Mouse (Mus musculus) embryonic facial prominence, embryonic 13.5 days (tissue): ENCODE measurements around the gene Snapc3. TPM values are rescaled to one million over a fixed set of nuclear protein-coding genes. Genes with fewer than 3 reads are reported as not detected.
"Not testable (repeated sequence)": the region's sequence is repeated elsewhere in the genome, so short reads cannot be mapped to it uniquely, and the experiment has no call there.

Experiments used
- ATAC-seq: fragments of 200-750 bp; cut with Nextera tagmentation; 2 replicates; pipeline ENCODE4 v1.8.0; 2017; ENCODE audit warnings: low read depth; ENCODE audit not compliant: insufficient number of reproducible peaks, insufficient read depth, low FRiP score, low TSS enrichment
- H3K27ac ChIP-seq: fragments of 300-500 bp; sonication (generic); 2 replicates; pipeline ENCODE4 v1.5.1; 2015; ENCODE audit warnings: moderate library complexity, mild to moderate bottlenecking, inconsistent platforms
- H3K27me3 ChIP-seq: fragments of 300-500 bp; sonication (generic); 2 replicates; pipeline ENCODE4 v1.6.1; 2015; ENCODE audit warnings: mild to moderate bottlenecking, inconsistent platforms
- H3K36me3 ChIP-seq: fragments of 300-500 bp; sonication (generic); 2 replicates; pipeline ENCODE4 v1.6.1; 2015; ENCODE audit warnings: mild to moderate bottlenecking, inconsistent platforms
- H3K4me1 ChIP-seq: fragments of 300-500 bp; sonication (generic); 2 replicates; pipeline ENCODE4 v1.6.1; 2015; ENCODE audit warnings: inconsistent platforms
- H3K4me2 ChIP-seq: fragments of 300-500 bp; sonication (generic); 2 replicates; pipeline ENCODE4 v1.6.1; 2015; ENCODE audit warnings: moderate library complexity, mild to moderate bottlenecking, inconsistent platforms
- H3K4me3 ChIP-seq: fragments of 300-500 bp; sonication (generic); 2 replicates; pipeline ENCODE4 v1.5.1; 2015; ENCODE audit warnings: mild to moderate bottlenecking, inconsistent platforms
- H3K9ac ChIP-seq: fragments of 300-500 bp; sonication (generic); 2 replicates; pipeline ENCODE4 v1.6.1; 2015; ENCODE audit warnings: mild to moderate bottlenecking, inconsistent platforms
- H3K9me3 ChIP-seq: fragments of 300-500 bp; sonication (generic); 2 replicates; pipeline ENCODE4 v1.6.1; 2016; ENCODE audit warnings: inconsistent platforms
- WGBS: fragments of 180-500 bp; shearing (Covaris S2); methylation state at CpG from one replicate; pipeline ENCODE4 v1.1.7; 2015; ENCODE audit warnings: mixed read lengths; 5-methylcytosine and 5-hydroxymethylcytosine counted together
- polyA plus RNA-seq: library from polyadenylated mRNA; unstranded; fragments of >200 nt; fragmentation: Nextera tagmentation; extraction: Ambion mirVana; gene quantifications from 2 replicates; pipeline ENCODE4 v1.2.1, GENCODE M21; 2015

The Snapc3 gene
- polyA plus RNA-seq, 1 experiment from 2014 or later, result 53.7 TPM

DNA sequence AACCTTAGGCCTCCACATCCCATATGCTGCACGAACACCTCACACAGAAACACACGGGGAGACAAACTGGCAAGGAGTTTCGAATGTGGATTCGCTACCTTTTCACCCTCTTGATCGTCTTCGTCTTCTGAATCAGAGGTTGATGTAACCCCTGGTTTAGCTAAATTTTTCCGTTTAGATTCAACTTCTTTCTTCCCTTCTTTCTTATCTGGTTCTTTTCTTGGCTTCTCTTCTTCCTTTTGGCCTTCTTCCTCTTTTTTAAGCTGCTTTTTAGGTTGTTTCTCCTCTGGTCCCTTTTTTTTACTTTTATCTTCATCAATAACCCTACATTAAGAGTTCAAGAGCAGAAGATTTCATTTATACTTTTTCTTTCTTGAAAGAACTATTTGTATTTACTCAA lies 47.3 kb downstream of the Snapc3 start:
- Histone ChIP-seq H3K27me3 (no peaks in the 10 kb centered on the region), H3K9ac (no peak overlapping the region), H3K36me3 (peaks cover 69% of the 10 kb centered on the region), H3K4me2 (no peak overlapping the region), H3K4me3 (no peak overlapping the region), H3K27ac (no peak overlapping the region), H3K4me1 (no peaks in the 10 kb centered on the region), H3K9me3 (no peaks in the 10 kb centered on the region)
- ATAC-seq, result no peak
- 93% methylated on average over 7 of the region's 7 CpGs for WGBS

DNA sequence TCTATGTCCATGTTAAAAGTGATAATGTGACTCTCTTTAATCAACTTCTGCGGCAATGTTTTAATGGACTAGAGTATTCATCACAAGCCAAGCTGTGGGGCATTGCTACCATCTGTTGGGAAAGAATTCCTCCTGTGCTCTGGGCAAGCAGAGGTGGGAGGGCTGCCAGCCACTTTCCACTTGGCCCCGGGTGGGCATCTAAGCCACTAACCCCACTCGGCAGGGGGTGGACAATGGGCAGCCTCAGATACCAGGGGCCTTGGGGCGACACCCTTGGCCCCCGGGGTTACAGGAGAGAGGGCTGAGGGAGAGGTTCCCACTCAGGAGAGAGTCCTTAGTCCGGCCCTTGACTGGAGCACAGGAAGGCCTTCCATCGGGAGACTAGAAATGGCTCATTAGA lies 50.1 kb downstream of the Snapc3 start:
- H3K27ac ChIP-seq, result no peak overlapping the region
- ATAC-seq, result no peak
- H3K9me3 ChIP-seq, result no peaks in the 10 kb centered on the region
- no peak overlapping the region for H3K4me2 ChIP-seq
- H3K27me3 ChIP-seq, result no peaks in the 10 kb centered on the region
- H3K9ac ChIP-seq, result no peak overlapping the region
- H3K4me3 ChIP-seq, result no peak overlapping the region
- H3K36me3 ChIP-seq, result peaks cover 80% of the 10 kb centered on the region
- 84% methylated on average over 7 of the region's 7 CpGs for WGBS
- no peaks in the 10 kb centered on the region for H3K4me1 ChIP-seq

DNA sequence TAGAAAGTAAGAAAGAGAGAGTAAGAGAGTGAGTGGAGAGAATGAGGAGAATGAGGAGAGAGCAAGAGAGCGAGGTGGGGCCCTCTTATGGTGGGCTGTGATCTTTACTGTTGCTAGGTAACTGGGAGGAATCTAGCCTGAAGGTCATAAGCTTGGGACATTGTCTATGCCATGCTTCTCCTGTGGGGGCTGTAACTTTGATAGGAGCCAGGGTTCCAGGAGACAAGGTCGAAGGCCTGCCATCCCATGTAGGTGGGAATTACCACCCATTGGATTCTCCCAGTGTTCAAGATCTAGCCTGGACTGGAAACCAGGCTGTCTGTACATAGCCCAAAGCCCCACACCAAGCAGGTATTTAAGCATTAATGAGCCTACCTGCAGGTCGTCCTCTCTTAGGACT lies 50.7 kb downstream of the Snapc3 start:
- Histone ChIP-seq H3K9me3 (no peaks in the 10 kb centered on the region), H3K36me3 (peaks cover 79% of the 10 kb centered on the region), H3K4me3 (no peak overlapping the region), H3K4me1 (no peaks in the 10 kb centered on the region), H3K4me2 (no peak overlapping the region), H3K27ac (no peak overlapping the region), H3K27me3 (no peaks in the 10 kb centered on the region), H3K9ac (no peak overlapping the region)
- 86% methylated on average over 3 of the region's 3 CpGs for whole genome bisulfite sequencing
- no peak for ATAC-seq

DNA sequence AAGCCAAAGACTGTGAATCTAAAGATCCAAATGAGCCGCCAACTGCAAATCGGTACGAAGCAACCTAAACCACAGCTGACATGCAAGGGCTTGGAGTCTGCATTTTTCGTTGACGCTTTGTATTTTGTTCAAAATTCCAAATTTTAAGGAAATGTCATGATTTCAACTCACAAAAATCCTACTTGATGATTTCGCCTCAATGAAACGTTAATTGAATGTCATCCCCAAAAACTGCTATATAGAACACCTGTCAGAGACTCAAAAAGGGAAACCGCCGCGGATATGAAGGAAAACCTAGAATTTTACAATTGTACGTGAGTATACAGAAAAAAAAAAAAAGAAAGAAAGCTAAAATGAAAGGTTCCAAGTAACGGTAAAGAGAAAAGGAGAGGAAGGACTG lies 67.7 kb downstream of the Snapc3 start:
- H3K27ac ChIP-seq, result peak overlapping the region; percentile 98; the same call in 1 of the 2 replicates
- no peak for ATAC-seq
- peak overlapping the region; percentile 93 for H3K4me3 ChIP-seq
- peak overlapping the region; percentile 93 for H3K9ac ChIP-seq
- peak overlapping the region; percentile 74 for H3K4me2 ChIP-seq
- H3K4me1 ChIP-seq, result peaks cover 21% of the 10 kb centered on the region
- H3K27me3 ChIP-seq, result no peaks in the 10 kb centered on the region
- peaks cover 31% of the 10 kb centered on the region for H3K36me3 ChIP-seq
- WGBS, result 21% methylated on average over 12 of the region's 12 CpGs
- H3K9me3 ChIP-seq, result no peaks in the 10 kb centered on the region

DNA sequence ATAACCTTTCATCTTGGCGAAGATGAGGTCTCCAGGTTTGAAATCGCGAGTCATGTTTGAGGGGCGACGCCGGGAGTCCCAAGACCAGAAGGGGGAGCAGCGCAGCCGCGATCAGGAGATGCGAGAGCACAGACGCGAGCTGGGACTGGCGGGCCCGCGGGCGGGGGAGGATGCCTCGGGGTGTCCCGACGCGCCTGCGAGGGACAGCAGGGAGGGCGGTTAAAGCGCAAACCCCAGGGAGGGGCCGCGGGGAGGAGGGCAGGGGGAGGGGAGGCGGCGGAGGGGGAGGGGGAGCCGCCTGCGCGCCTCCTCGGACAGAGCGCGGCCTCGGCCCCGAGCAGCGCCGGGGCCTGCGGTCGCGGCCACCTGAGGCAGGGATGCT lies 68.2 kb downstream of the Snapc3 start:
- peak overlapping the region; percentile 74 for H3K4me2 ChIP-seq
- ATAC-seq, result peak; percentile 54
- peak overlapping the region; percentile 93 for H3K4me3 ChIP-seq
- no peaks in the 10 kb centered on the region for H3K27me3 ChIP-seq
- peak overlapping the region; percentile 93 for H3K9ac ChIP-seq
- peaks cover 21% of the 10 kb centered on the region for H3K4me1 ChIP-seq
- H3K36me3 ChIP-seq, result peaks cover 29% of the 10 kb centered on the region
- H3K27ac ChIP-seq, result peak overlapping the region; percentile 98
- no peaks in the 10 kb centered on the region for H3K9me3 ChIP-seq
- under 1% methylated on average over 30 of the region's 40 CpGs for WGBS

DNA sequence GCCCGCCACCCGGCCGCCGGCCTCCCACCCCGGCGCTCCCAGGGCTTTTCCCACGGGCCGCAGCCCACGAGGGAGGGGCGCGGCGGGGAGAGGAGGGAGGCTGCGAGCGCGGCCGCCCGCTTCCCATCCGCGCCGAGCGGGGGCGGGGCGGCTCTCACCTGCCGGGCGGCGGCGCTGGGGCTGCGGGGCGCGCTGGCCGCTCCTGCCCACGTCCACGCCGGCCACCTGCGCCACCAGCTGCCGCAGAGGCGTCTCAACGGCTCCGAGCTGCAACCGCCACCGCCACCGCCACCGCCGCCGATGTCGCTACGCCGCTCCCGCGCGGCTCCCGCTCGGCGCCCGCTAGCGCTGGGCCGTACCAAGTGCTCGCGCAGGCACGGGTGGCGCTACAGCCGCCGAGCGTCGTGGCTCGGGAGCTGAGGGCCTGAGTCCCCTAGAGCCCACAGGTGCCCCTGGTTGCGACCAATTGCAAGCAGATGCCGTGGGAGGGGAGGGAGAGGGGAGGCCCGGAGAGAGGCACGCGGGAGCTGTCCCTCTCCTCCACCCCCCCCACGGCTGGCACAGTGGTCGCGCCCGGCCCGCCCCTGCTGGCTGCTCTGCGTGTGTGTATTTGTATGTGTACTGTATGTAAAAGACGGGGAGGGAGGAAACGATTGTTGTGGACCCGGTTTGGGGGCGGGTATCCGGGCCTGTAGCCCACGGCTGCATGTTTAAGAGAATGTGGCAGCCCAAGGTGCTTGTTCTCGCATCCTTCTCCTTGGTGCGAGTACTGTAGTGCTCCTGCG lies 68.8 kb downstream of the Snapc3 start, which contains the start of gene Psip1:
TSS of gene Psip1 (minus strand) at position 343 of the 785 bp plus-strand sequence.
- under 1% methylated on average over 64 of the region's 86 CpGs for WGBS
- Histone ChIP-seq H3K4me2 (peak within 1 kb of the TSS; percentile 74), H3K9ac (peak within 1 kb of the TSS; percentile 93)

DNA sequence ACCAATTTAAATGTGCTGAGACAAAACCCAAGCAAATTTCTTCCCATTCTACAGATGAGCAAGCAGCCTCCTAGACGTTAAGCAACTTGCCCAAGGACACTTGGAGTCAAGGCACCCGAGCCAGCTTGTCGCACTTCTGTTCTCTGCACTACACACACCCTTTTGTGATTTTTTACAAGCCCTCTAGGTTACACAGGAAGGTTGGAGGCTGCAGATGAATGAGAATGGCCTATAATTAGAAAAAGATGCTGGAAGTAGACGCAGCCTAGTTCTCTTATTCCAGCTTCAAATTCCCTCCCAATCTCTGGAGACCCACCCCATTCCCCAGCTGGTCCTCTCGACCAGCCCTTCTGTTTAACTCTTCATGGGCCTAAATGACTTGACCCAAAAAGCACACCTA lies 71.6 kb downstream of the Snapc3 start:
- ATAC-seq, result no peak
- H3K36me3 ChIP-seq, result peaks cover 5% of the 10 kb centered on the region; the same call in 1 of the 2 replicates
- H3K9ac ChIP-seq, result no peak overlapping the region
- 8% methylated on average over 5 of the region's 5 CpGs for WGBS
- no peaks in the 10 kb centered on the region for H3K27me3 ChIP-seq
- H3K4me2 ChIP-seq, result no peak overlapping the region
- H3K27ac ChIP-seq, result peak overlapping the region; percentile 68
- no peaks in the 10 kb centered on the region for H3K9me3 ChIP-seq
- H3K4me1 ChIP-seq, result peaks cover 19% of the 10 kb centered on the region
- H3K4me3 ChIP-seq, result no peak overlapping the region

More for the DNA sequence above, 68.8 kb downstream of the Snapc3 start, which contains the start of gene Psip1:
- H3K27me3 ChIP-seq, result no peaks in the 10 kb centered on the region
- H3K9me3 ChIP-seq, result no peaks in the 10 kb centered on the region
- peak within 1 kb of the TSS; percentile 93 for H3K4me3 ChIP-seq
- peak; percentile 93 for ATAC-seq
- H3K36me3 ChIP-seq, result peaks cover 23% of the 10 kb centered on the region
- H3K27ac ChIP-seq, result peak within 1 kb of the TSS; percentile 98
- H3K4me1 ChIP-seq, result peaks cover 21% of the 10 kb centered on the region

DNA sequence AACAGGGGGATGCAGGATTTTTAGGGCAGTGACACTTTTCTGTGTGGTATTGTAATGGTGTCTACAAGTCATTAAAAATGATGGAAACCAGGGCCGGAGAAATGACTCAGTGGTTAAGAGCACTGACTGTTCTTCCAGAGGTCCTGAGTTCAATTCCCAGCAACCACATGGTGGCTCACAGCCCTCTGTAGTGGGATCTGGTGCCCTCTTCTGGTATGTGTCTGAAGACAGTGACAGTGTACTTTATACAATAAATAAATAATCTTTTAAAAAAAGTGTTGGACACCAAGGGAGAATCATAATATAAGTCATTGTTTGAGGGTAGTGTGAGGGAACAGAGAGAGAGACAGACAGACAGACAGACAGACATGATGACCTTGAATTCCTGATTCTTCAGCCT lies 75.6 kb downstream of the Snapc3 start:
- no peak for ATAC-seq

DNA sequence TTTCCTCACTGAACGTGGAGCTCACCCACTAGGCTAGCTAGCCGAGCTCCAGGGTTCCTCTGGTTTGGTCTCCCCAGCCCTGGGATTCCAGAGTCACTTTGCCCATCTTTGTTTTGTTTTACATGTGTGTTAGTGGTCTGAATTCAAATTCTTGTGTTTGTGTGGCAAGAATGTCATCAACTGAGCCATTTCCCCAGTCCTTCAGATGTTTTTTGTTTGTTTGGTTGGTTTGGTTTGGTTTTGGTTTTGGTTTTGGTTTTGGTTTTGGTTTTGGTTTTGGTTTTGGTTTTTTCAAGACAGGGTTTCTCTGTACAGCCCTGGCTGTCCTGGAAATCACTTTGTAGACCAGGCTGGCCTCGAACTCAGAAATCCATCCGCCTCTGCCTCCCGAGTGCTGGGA lies 79.5 kb downstream of the Snapc3 start:
- H3K27ac ChIP-seq, H3K9ac ChIP-seq, H3K4me3 ChIP-seq, H3K9me3 ChIP-seq, H3K4me2 ChIP-seq, ATAC-seq, H3K4me1 ChIP-seq, H3K36me3 ChIP-seq, H3K27me3 ChIP-seq: not testable (repeated sequence)
- 83% methylated on average over 5 of the region's 5 CpGs for WGBS

More for the DNA sequence above, 75.6 kb downstream of the Snapc3 start:
- no peak overlapping the region for H3K4me2 ChIP-seq
- H3K9me3 ChIP-seq, result no peaks in the 10 kb centered on the region
- H3K4me1 ChIP-seq, result peaks cover 4% of the 10 kb centered on the region
- no peaks in the 10 kb centered on the region for H3K36me3 ChIP-seq
- no peak overlapping the region for H3K9ac ChIP-seq
- no peak overlapping the region for H3K27ac ChIP-seq
- 100% methylated on average over 1 of the region's 1 CpGs for WGBS
- H3K27me3 ChIP-seq, result no peaks in the 10 kb centered on the region
- H3K4me3 ChIP-seq, result no peak overlapping the region

DNA sequence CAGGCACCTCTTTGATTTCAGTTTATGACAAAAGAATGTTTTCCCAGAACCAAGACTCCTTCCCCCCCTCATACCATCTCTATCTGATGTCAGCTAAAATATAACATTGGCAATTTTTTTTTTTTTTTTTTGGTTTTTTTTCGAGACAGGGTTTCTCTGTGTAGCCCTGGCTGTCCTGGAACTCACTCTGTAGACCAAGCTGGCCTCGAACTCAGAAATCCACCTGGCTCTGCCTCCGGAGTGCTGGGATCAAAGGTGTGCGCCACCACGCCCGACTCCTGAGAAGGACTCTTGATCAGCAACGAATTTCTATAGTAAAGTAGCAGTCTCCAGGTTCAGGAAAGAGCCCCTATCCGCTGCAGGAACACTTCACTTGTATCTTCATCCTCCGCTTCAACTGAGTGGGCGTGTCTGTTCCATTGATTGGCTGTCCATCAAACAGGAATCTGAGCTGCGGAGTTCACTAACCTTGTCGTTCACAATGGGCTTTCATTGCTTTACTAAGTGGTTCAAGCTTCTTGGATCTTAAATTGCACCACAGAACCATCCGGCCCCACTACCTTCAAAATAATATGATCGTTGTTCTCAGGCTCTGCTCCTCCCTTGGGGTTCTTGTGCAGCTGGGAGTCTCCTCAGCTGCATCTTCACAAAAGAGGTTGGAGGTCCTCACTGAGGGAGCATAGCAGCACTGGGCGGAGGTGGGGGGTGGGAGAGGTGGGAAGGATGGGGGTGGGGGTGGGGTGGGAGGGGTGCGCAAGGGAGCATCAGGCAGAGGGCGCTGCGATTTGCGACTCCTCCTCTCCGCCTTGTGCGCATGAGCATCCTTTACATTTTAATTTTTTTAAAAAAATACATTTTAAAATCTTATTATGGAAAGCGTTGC lies 82.9 kb downstream of the Snapc3 start:
- 0 out of 2 replicates have a peak overlapping the region, but pooled peaks have one; percentile 32 for H3K9ac ChIP-seq
- 5% methylated on average over 22 of the region's 22 CpGs for WGBS
- ATAC-seq, result peak; percentile 74; the same call in 1 of the 2 replicates

DNA sequence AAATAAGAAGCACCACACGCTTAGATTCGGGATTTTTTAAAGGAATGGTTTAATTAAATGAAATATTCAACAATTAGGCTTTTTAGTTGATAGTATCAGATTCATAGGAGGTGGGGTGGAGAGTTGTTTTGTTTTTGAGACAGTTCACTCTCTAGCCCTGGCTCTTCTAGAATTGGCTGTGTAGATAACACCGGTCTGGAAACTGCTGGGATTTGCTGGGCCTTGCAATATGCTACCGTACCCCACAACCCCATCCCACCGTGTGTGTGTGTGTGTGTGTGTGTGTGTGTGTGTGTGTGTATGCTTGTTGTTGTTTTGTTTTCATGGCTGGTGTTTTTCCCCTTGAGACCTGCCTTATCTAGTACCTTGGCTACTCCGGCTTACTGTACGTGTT lies 83.5 kb downstream of the Snapc3 start:
- peak overlapping the region; percentile 39 for H3K4me3 ChIP-seq
- ATAC-seq, result no peak
- H3K27me3 ChIP-seq, result no peaks in the 10 kb centered on the region
- WGBS, result 27% methylated on average over 7 of the region's 7 CpGs
- no peak overlapping the region for H3K27ac ChIP-seq
- H3K4me1 ChIP-seq, result 0 out of 2 replicates have a peak, but pooled peaks cover 3% of the 10 kb centered on the region
- H3K36me3 ChIP-seq, result no peaks in the 10 kb centered on the region
- H3K9ac ChIP-seq, result 0 out of 2 replicates have a peak overlapping the region, but pooled peaks have one; percentile 32
- H3K4me2 ChIP-seq, result peak overlapping the region; percentile 63
- no peaks in the 10 kb centered on the region for H3K9me3 ChIP-seq

More for the DNA sequence above, 82.9 kb downstream of the Snapc3 start:
- Histone ChIP-seq H3K27ac (peak overlapping the region; percentile 22; the same call in 1 of the 2 replicates), H3K36me3 (no peaks in the 10 kb centered on the region), H3K27me3 (no peaks in the 10 kb centered on the region), H3K4me1 (0 out of 2 replicates have a peak, but pooled peaks cover 3% of the 10 kb centered on the region), H3K9me3 (no peaks in the 10 kb centered on the region), H3K4me2 (peak overlapping the region; percentile 63), H3K4me3 (peak overlapping the region; percentile 39)
